Mouse (Mus musculus): ENCODE measurements at regions not wholly inside any gene's neighbourhood (a gene's known extent, or its start where the extent isn't known, plus 50 kb on each side); places are given as distances from the start of the nearest gene placed in this dataset.
"Not testable (repeated sequence)": the region's sequence is repeated elsewhere in the genome, so short reads cannot be mapped to it uniquely, and the experiment has no call there.

DNA sequence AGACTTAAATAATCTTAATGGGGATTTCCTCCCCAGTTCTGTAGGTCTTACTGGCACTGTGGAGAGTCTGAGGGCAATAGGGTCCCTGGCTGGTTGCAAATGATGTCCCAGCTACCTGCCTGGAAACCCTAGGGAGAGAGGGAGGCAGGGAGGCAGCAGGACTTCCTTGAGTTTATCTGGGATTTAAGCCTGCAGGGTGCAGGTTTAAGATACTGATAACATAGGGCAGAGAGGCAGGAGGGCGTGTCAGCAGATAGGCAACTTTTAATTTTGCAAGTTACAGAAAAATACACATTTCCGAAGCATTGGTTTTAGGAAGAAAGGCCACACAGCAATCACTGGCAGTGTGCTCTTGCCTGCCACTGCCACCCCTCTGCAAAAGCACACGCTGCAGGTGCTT lies 136.9 kb upstream of the Camk1g start:
- Histone ChIP-seq H3K27me3 (ENCODE audit: control insufficient read depth, insufficient read depth, low read length) (no peaks in the 10 kb centered on the region), H3K9me3 (ENCODE audit: control insufficient read depth, low read length) (no peaks in the 10 kb centered on the region), H3K4me3 (ENCODE audit: low read depth, low read length) (no peak overlapping the region), H3K4me2 (ENCODE audit: low read depth, low read length, severe bottlenecking) (no peak overlapping the region), H3K4me1 (replicated peaks; ENCODE audit: control insufficient read depth, insufficient read depth, low read length) (no peaks in the 10 kb centered on the region), H3K9ac (ENCODE audit: low read length) (no peak overlapping the region), H3K36me3 (ENCODE audit: control insufficient read depth, insufficient read depth, low read length) (no peaks in the 10 kb centered on the region), H3K27ac (ENCODE audit: low read depth, low read length) (no peak overlapping the region)
- DNase-seq (ENCODE audit: low spot score): no peak
- 73% methylated on average over 3 of the region's 3 CpGs for WGBS
- no peak for ATAC-seq (replicated peaks; ENCODE audit: low FRiP score)

DNA sequence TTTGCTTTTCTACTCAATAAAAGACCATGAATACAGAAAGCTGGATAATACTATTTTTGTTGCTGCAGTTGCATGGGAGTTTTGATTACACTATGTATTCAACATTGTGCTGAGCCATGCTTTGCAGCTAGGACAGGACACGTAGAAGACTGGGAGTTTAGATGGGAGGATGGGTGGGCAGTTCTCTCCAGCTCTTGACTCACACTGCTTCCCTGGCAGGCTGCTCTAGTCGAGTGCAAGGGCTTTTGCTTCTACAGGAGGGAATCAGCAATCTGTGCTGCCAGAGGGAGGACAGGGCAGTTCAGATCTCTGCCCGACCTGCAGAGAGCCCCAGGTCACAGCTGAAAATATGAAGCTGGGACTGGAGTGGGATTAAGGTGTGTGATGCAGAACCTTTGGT lies 135.3 kb upstream of the Camk1g start:
- Histone ChIP-seq H3K4me2 (ENCODE audit: low read depth, low read length, severe bottlenecking) (no peak overlapping the region), H3K36me3 (ENCODE audit: control insufficient read depth, insufficient read depth, low read length) (no peaks in the 10 kb centered on the region), H3K27me3 (ENCODE audit: control insufficient read depth, insufficient read depth, low read length) (no peaks in the 10 kb centered on the region), H3K4me3 (ENCODE audit: low read depth, low read length) (no peak overlapping the region), H3K9me3 (ENCODE audit: control insufficient read depth, low read length) (no peaks in the 10 kb centered on the region), H3K27ac (ENCODE audit: low read depth, low read length) (no peak overlapping the region), H3K4me1 (replicated peaks; ENCODE audit: control insufficient read depth, insufficient read depth, low read length) (no peaks in the 10 kb centered on the region), H3K9ac (ENCODE audit: low read length) (no peak overlapping the region)
- no peak for DNase-seq (ENCODE audit: low spot score)
- WGBS: 57% methylated on average over 3 of the region's 3 CpGs
- no peak for ATAC-seq (replicated peaks; ENCODE audit: low FRiP score)

DNA sequence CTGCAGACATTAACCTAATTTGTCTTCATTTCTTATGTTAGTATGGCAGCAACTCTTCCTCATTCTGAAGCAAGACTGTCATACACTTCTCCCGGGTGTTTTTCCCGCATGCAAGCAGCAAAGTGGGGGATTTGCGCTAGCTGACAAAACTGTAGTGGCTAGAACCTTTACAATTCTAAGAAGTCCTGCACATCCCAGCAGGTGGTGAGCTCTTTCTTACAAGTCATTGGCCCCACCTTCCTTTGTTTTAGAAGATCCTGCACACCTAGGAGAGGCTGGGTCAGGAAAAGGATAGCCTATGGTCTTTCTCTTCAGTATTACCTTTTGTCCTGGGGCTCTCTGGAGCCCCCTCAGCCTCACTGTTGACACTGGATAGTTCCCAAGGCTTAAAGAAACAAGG lies 134.5 kb upstream of the Camk1g start:
- no peak overlapping the region for H3K4me2 ChIP-seq (ENCODE audit: low read depth, low read length, severe bottlenecking)
- 49% methylated on average over 3 of the region's 3 CpGs for WGBS
- no peak overlapping the region for H3K4me3 ChIP-seq (ENCODE audit: low read depth, low read length)
- no peak overlapping the region for H3K27ac ChIP-seq (ENCODE audit: low read depth, low read length)
- DNase-seq (ENCODE audit: low spot score): no peak
- H3K4me1 ChIP-seq (replicated peaks; ENCODE audit: control insufficient read depth, insufficient read depth, low read length): no peaks in the 10 kb centered on the region
- no peak overlapping the region for H3K9ac ChIP-seq (ENCODE audit: low read length)
- no peaks in the 10 kb centered on the region for H3K27me3 ChIP-seq (ENCODE audit: control insufficient read depth, insufficient read depth, low read length)
- no peaks in the 10 kb centered on the region for H3K9me3 ChIP-seq (ENCODE audit: control insufficient read depth, low read length)
- no peak for ATAC-seq (replicated peaks; ENCODE audit: low FRiP score)
- H3K36me3 ChIP-seq (ENCODE audit: control insufficient read depth, insufficient read depth, low read length): no peaks in the 10 kb centered on the region

DNA sequence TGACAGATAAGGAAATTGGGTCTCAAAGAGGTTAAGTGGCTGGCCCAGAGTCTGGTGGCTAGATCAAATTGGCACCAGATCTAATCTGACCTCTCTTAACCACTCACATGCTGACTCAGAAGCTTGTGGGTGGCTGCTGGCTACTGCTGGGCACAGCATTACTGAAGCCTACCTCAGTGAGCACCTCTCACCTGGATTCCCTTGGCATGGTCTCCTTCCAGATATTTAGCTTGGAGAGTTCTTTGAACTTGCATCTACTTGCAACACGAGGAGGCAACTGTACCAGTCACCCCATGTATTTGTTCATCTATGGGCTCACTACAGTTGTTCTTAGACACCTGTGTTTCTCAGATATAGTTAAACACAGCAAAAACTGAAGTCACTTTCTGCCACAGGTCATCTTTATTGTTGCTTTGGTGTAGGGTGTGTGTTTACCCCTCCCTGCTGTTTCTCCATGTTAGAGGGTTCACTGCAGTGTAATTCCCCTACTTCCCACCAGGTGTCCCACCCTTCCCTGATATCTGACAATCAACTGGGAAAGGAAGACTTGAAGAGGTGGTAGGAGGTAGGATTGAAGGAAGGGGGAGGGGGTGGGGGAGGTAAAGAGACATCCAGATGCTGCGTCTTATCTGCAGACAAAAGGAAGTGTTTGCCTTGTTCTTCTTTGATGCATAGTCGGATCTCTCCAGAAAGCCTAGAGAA lies 133.7 kb upstream of the Camk1g start:
- H3K36me3 ChIP-seq (ENCODE audit: control insufficient read depth, insufficient read depth, low read length): no peaks in the 10 kb centered on the region
- 29% methylated on average over 3 of the region's 3 CpGs for WGBS
- ATAC-seq (replicated peaks; ENCODE audit: low FRiP score): peak; percentile 65; the same call in 1 of the 2 replicates

DNA sequence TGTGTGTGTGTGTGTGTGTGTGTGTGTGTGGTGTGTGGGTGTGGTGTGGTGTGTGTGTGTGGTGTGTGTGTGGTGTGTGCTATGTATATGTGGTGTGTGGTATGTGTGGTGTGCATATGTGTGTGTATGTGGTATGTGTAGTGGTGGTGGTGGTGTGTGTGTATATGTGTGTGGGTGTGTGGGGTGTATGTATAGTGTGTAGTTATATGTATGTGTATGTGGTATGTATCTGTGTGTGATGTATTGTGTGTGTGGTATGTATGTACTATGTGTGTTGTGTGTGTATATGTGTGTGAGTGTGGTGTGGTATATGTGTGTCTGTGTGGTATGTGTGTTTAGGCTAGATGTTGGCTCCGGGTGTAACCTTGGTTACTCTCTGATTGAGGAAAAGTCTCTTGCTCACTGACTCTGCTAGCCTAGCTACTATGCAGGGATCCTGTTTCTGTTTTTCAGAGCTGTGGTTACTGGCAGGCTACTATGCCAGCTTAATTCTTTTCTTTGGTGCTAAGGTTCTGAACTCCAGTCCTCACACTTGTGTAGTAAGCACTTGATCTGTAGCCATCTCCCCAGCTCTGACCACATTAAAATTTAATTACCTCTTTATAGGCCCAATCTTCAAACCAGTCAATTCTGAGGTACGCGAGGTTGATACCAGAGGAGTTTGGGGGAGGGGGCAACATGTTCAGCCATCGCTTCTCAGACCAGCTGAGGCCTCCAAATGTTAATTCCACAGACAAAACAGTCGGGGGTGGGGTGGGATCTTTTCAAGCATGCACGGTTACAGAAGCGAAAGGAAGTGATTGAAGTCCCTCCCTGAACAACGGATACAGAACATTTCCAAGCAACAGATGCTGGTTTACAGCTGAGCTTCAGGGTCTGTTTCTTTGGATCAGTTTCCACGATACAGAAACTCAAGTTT lies 126.4 kb upstream of the Camk1g start:
- DNase-seq (ENCODE audit: low spot score): no peak
- H3K4me2 ChIP-seq (ENCODE audit: low read depth, low read length, severe bottlenecking): no peak overlapping the region
- peak; percentile 54 for ATAC-seq (replicated peaks; ENCODE audit: low FRiP score)
- no peak overlapping the region for H3K4me3 ChIP-seq (ENCODE audit: low read depth, low read length)
- WGBS: 43% methylated on average over 9 of the region's 9 CpGs
- no peaks in the 10 kb centered on the region for H3K9me3 ChIP-seq (ENCODE audit: control insufficient read depth, low read length)
- H3K27me3 ChIP-seq (ENCODE audit: control insufficient read depth, insufficient read depth, low read length): no peaks in the 10 kb centered on the region
- no peaks in the 10 kb centered on the region for H3K36me3 ChIP-seq (ENCODE audit: control insufficient read depth, insufficient read depth, low read length)
- no peaks in the 10 kb centered on the region; the same call in 1 of the 2 replicates for H3K4me1 ChIP-seq (replicated peaks; ENCODE audit: control insufficient read depth, insufficient read depth, low read length)
- H3K9ac ChIP-seq (ENCODE audit: low read length): no peak overlapping the region
- no peak overlapping the region for H3K27ac ChIP-seq (ENCODE audit: low read depth, low read length)

More for the DNA sequence above, 133.7 kb upstream of the Camk1g start:
- no peak overlapping the region for H3K4me2 ChIP-seq (ENCODE audit: low read depth, low read length, severe bottlenecking)
- H3K4me3 ChIP-seq (ENCODE audit: low read depth, low read length): no peak overlapping the region
- peak; percentile 67 for DNase-seq (ENCODE audit: low spot score)
- H3K9ac ChIP-seq (ENCODE audit: low read length): no peak overlapping the region
- no peaks in the 10 kb centered on the region for H3K9me3 ChIP-seq (ENCODE audit: control insufficient read depth, low read length)
- no peaks in the 10 kb centered on the region for H3K27me3 ChIP-seq (ENCODE audit: control insufficient read depth, insufficient read depth, low read length)
- H3K27ac ChIP-seq (ENCODE audit: low read depth, low read length): no peak overlapping the region
- H3K4me1 ChIP-seq (replicated peaks; ENCODE audit: control insufficient read depth, insufficient read depth, low read length): no peaks in the 10 kb centered on the region

DNA sequence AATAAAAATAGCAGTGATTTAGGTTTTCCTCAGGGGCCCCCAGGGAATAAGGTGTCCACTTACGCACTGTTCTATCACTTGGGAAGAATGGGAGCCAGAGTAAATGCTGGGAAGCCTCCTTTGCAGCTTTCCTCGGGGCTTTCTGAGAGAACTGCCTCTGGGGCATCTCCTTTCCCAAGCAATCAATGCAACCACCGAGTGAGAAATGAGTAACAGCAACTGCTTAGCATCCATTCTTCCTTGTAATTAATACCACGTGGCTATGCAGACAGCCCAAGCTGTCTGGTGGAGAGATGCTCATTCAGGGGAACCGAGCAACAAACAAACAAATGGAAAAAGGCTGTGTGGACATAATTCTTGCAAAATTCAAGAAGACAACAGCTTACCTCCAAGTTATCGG lies 117.9 kb upstream of the Camk1g start:
- Histone ChIP-seq H3K27ac (ENCODE audit: low read depth, low read length) (no peak overlapping the region), H3K4me2 (ENCODE audit: low read depth, low read length, severe bottlenecking) (no peak overlapping the region), H3K27me3 (ENCODE audit: control insufficient read depth, insufficient read depth, low read length) (no peaks in the 10 kb centered on the region), H3K4me3 (ENCODE audit: low read depth, low read length) (no peak overlapping the region), H3K36me3 (ENCODE audit: control insufficient read depth, insufficient read depth, low read length) (no peaks in the 10 kb centered on the region), H3K9ac (ENCODE audit: low read length) (no peak overlapping the region), H3K9me3 (ENCODE audit: control insufficient read depth, low read length) (no peaks in the 10 kb centered on the region), H3K4me1 (replicated peaks; ENCODE audit: control insufficient read depth, insufficient read depth, low read length) (no peaks in the 10 kb centered on the region)
- WGBS: 57% methylated on average over 6 of the region's 6 CpGs
- no peak for DNase-seq (ENCODE audit: low spot score)
- ATAC-seq (replicated peaks; ENCODE audit: low FRiP score): no peak

DNA sequence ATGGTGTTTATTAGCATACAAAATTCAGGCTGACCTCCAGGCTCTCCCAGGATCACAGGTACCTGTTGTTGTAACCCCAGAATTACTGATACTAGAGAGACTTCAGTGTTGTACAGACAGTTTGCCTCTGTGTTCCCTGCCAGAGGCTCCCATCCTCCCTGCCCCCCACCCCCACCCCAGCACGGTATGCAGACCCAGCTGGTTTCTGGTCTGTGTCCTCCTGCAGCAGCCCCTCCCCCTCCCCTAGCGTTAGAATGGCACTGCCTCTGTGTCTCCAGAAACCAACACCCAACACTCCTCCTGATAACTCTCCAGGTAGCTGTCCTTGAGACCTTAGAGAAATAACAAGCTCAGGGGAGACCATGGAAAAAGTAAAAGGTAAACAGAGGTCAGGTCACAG lies 116.6 kb upstream of the Camk1g start:
- not testable (repeated sequence) for H3K4me1 ChIP-seq (replicated peaks; ENCODE audit: control insufficient read depth, insufficient read depth, low read length); ATAC-seq (replicated peaks; ENCODE audit: low FRiP score); H3K36me3 ChIP-seq (ENCODE audit: control insufficient read depth, insufficient read depth, low read length); H3K27me3 ChIP-seq (ENCODE audit: control insufficient read depth, insufficient read depth, low read length); H3K9me3 ChIP-seq (ENCODE audit: control insufficient read depth, low read length); H3K9ac ChIP-seq (ENCODE audit: low read length); H3K4me2 ChIP-seq (ENCODE audit: low read depth, low read length, severe bottlenecking); H3K4me3 ChIP-seq (ENCODE audit: low read depth, low read length); DNase-seq (ENCODE audit: low spot score); H3K27ac ChIP-seq (ENCODE audit: low read depth, low read length)
- WGBS: 6% methylated on average over 2 of the region's 2 CpGs

DNA sequence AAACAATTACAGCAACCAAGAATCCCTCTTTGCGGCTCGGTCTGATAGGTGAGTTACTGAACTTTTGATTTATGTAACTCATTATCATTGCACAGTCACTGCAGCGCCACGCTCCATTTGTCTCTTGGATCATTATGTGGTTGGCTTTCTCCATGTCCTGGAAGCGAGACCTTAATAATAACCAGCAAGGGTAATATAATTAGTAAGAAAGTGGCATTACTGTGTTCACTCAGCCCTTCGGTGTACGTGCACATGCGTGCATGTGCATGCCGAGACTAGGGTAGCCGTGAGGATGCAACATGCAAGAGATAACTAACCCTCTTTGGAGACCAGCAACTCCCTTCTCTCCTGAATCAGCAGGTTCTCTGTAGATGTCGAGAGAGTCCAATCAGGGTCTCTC lies 114.9 kb upstream of the Camk1g start:
- H3K36me3 ChIP-seq (ENCODE audit: control insufficient read depth, insufficient read depth, low read length): no peaks in the 10 kb centered on the region
- DNase-seq (ENCODE audit: low spot score) (no peak), ATAC-seq (replicated peaks; ENCODE audit: low FRiP score) (no peak)
- WGBS: 90% methylated on average over 11 of the region's 11 CpGs
- H3K4me1 ChIP-seq (replicated peaks; ENCODE audit: control insufficient read depth, insufficient read depth, low read length): 0 out of 2 replicates have a peak, but pooled peaks cover 2% of the 10 kb centered on the region
- H3K27ac ChIP-seq (ENCODE audit: low read depth, low read length): no peak overlapping the region
- no peak overlapping the region for H3K4me3 ChIP-seq (ENCODE audit: low read depth, low read length)
- no peak overlapping the region for H3K4me2 ChIP-seq (ENCODE audit: low read depth, low read length, severe bottlenecking)
- H3K9me3 ChIP-seq (ENCODE audit: control insufficient read depth, low read length): no peaks in the 10 kb centered on the region
- H3K27me3 ChIP-seq (ENCODE audit: control insufficient read depth, insufficient read depth, low read length): no peaks in the 10 kb centered on the region
- H3K9ac ChIP-seq (ENCODE audit: low read length): no peak overlapping the region

Data from forebrain, embryonic 11.5 days (tissue).